Mouse (Mus musculus) layer of hippocampus, postnatal 36 days (tissue): ENCODE measurements around the gene Aacs. TPM values are rescaled to one million over a fixed set of nuclear protein-coding genes. Genes with fewer than 3 reads are reported as not detected.
"Not testable (repeated sequence)": the region's sequence is repeated elsewhere in the genome, so short reads cannot be mapped to it uniquely, and the experiment has no call there.

ENCODE experiments used
- DNase-seq, 2 experiments: peaks; one replicate each; pipeline ENCODE4 v3.0.0; 2022
- total RNA-seq, 2 experiments: library from RNA; stranded (reverse); gene quantifications; 2 replicates each; pipeline ENCODE4 v1.2.3; 2021

The Aacs gene
- total RNA-seq, 2 experiments from 2014 or later = 53.9 to 56.1 TPM

DNA sequence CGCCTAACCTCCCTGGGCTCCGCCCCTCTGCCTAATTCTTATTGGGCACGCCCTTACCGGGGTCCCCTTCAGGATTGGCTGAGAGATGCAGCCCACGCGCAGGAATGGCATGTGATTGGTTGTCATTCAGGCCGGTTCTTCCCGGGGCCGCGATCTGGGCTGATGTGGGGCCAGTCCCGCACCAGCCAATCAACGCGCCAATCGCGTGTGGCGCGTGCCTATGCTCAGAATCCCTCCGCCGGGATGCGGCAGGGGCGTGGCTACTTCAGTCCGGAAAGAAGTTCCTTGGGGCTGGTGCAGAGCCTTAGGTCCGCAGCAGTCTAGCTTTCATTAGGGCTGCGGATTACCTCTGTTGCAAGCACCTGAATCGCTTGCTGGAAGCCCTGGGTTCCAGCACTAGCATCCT, 9.9 kb upstream of the Aacs start:
- DNase-seq = peak; percentile 95 to 98

DNA sequence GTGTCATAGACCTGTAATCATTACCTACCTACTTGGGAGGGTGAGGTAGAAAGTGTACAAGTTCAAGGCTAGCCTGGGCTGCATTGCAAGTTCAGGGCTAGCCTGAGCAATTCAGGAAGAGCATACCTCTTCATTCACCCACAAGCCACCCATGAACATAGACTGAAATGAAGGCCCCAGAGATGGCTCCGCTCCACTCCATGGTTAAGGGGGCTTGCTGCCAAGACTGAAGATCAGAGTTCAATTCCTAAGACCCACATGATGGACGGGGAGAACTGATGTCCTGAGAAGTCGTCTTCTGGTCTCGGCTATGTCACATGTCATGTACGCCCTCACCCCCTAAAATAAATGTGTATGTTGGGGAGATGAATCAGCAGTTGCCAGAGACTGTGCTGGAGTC, 9.1 kb upstream of the Aacs start:
- no peak for DNase-seq

- no peak for DNase-seq
These were observed 8.4 kb upstream of the Aacs start for GRCm38 (mm10) chr5:125467261-125467660.

DNA sequence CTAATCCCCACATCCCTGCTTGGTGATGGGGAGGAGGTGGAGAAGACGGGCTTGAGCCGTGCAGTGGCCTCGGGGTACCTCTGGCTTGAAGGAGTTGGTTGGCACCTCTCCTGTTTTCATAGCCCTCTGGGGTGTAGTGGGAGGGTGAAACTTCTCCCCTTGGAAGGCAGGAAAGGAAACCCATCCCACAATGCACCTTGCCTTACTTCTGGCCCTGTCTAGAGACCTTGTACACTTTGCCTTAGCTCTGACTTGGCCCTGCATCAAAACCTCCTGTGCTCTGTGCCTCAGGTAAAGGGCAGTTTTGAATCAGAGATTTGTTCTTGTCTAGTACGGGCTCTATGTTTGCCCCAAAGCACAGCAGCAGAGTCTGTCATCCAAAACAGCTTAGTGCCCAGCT, 4.9 kb upstream of the Aacs start:
- no peak for DNase-seq

- no peak for DNase-seq
These were observed 2.7 kb upstream of the Aacs start for GRCm38 (mm10) chr5:125472796-125473475.

DNA sequence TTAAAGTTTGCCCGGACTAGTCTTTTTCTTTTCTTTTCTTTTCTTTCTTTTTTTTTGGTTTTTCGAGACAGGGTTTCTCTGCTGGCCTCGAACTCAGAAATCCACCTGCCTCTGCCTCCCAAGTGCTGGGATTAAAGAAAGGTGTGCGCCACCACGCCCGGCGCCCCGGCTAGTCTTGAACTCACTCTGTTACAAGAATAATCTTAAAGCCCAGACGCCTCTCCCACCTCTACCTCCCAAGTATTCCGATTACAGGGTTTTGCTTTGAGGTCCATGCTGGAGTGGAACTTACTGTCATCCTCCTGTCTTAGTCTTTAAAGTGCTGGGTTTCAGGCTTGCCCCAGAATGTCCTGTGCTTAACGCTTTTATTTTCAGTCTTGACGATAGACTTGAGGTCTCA, 584 bp upstream of the Aacs start:
- DNase-seq = no peak

- DNase-seq = no peak
These were observed 642 bp downstream of the Aacs start for GRCm38 (mm10) chr5:125476286-125476625.

DNA sequence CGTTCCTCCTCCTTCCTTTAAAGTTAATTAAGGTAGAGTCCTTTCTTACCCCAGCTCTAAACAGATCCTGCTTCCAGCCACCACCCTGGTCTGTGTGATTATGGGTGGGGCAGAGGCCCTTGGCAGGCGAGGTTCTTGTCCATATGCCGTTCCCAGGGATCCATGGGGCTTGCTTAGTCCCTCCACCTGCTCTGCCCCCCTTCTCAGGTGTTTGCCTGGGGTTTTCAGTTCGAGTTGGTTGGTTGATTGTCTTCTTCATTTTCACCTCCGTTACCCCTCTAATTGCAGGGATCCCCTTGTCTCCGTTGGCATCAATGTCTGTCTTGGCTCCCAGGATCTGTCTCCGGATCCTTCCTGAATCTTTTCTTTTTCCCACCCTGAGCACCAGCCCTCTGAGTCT, 1.2 kb downstream of the Aacs start:
- no peak for DNase-seq

- DNase-seq = no peak
These were observed 1.9 kb downstream of the Aacs start for GRCm38 (mm10) chr5:125477533-125477932.

GRCm38 (mm10) chr5:125478037-125478436, 2.4 kb downstream of the Aacs start:
- no peak for DNase-seq

GRCm38 (mm10) chr5:125479376-125479775, 3.8 kb downstream of the Aacs start:
- no peak for DNase-seq

- no peak for DNase-seq
These were observed 5.0 kb downstream of the Aacs start for GRCm38 (mm10) chr5:125480434-125481231.

DNA sequence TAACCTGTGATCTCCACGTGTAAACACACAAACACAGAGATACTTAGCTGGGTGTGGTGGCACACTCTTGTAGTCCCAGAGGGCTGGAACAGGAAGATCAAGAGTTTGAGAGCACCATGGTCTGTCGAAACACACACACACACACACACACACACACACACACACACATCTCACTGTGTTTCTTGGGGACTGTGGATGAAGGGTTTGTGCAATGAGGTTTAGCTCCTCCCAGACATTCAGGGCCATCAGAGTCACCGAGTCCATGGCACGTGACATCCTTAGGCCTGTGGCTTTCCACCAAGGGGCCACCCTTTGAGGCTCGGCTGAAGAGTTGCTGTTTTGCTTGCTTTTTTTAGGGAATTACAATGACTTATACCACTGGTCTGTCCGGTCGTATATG, 6.9 kb downstream of the Aacs start:
- no peak for DNase-seq

DNA sequence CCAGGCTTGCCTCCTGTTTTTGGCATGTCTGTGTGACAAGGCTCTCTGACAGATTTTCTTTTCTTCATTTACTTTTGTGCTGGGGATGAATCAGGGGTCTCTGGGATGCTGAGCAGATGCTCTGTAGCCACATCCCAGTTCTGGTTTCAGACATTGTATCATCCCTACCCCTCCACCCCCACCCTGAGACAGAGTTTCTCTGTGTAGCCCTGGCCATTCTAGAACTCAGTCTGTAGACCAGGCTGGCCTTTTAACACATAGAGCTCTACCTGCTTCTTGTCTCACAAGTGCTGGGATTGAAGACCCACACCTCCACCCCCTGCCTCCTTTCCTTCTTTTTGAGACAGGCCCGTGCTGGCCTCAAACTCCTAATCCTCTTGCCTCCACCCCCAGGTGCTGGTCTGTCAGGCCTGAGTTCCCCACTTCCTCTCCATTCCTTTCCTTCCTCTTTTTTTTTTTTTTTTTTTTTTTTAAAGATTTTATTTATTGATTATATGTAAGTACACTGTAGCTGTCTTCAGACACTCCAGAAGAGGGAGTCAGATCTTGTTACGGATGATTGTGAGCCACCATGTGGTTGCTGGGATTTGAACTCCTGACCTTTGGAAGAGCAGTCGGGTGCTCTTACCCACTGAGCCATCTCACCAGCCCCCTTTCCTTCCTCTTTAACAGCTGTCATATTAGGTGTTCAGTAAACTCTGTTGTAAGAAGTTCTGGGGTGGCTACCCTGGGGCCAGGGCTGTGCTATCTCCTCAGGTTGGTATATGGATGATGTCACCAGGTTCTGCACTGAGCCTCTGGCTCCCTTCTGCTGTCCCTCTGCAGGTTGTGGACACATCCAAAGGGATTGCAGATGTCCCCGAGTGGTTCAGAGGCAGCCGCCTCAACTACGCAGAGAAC, 8.3 kb downstream of the Aacs start:
- DNase-seq = no peak

DNA sequence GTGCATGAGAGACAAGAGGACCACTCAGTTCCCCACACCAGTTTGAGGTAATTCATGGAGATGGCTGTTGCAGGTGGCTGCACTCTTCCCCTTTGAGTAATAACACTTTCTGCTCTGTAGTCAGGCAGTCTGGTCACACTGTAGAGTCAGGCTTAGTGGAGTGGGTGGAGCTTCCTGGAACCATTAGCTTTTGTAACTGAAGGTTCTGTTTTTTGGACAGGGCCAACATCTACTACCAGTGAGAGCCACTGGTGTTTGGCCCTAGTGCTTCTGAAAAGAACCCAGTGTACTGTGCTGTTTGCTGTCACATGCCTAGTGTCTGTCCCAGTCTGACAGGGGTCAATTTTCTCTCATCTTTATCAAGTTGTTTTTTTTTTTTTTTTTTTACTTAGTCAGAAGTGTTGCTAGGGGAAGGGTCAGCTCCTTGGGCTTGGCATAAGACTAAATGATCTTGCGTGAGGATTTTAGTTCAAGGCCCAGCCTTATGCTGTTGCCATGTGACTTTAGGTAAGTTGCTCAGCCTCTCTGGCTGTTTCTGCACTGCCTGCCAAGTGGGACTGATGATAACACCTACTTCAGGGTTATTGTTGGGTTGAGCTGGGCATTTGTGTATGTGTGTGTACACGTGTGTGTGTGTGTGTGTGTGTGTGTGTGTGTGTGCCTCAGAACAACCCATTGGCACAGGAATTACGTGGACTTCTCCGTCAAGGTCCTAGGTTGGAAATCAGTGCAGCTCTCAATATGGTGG, 9.6 kb downstream of the Aacs start:
- DNase-seq = no peak

- DNase-seq = no peak
These were observed 10.5 kb downstream of the Aacs start for GRCm38 (mm10) chr5:125486088-125486487.

DNA sequence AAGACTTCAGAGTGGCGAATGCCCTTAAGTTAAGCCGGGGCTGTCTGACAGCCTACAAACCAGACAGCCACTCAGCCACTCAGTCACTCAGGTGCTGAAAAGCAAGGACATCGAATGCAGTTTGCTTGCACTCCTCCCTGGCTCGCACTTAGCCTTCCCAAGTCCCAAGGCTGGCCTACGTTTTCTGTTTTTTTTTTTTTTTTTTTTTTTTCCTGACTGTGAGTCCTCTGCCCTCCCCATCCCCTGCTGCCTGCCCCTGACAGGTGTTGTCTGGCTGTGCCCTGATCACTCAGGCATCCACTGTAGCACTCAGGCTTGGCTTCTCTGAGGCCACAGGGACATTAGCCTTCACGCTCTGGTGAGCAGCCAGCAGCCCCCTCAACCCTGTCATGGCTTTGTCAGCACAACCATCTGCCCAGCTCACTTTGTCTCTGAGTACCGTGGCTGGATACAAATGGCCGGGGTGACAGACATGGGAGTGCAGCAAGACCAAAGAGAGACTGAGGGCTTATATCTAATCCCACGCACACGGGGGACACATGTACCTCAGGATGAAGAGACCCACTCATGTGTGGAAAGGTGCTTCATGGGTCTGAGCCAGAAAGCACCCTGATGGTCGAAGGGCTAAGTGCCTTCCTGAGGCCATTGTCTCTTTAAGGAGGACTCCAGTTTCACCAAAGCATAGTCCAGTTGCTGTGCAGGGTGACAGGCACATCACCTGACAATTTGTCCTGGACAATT, 11.9 kb downstream of the Aacs start:
- no peak for DNase-seq

- no peak for DNase-seq
These were observed 12.5 kb downstream of the Aacs start for GRCm38 (mm10) chr5:125488116-125488455.

DNA sequence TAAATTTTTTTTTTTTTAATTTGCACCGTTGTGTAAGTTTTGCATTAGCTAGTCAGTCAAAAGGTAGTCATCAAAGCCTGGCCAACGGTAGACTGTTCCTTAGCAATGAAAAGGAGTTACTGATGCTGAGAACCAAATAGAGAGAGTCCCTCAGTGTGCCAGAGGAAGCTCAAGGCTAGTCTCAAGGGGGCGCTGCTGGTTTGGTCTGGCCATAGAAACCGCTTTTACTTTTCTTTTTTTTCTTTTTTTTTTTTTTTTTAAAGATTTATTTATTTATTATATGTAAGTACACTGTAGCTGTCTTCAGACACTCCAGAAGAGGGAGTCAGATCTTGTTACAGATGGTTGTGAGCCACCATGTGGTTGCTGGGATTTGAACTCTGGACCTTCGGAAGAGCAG, 13.3 kb downstream of the Aacs start:
- DNase-seq = not testable (repeated sequence)

DNA sequence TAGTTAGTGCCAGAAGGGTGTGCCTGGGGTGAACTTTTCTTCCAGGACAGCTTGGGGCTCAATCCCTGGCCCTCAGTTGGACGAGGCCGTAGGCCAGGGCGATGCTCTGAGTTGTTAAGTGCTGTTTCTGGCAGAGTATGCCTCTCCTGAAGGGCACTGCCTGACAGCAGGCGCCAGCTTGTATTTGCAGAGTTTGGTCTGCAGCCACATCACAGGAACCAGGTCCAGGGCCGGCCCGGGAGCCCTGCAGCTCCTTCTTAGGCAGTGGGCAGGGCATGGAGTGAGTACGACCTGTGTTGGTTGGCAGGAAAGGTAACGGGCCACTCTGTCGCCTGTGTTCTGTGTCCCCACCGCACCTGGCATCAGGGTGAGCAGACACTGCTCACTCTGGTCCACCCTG, 15.5 kb downstream of the Aacs start:
- DNase-seq = no peak

- DNase-seq = peak in 1 of 2 experiments; percentile 38
These were observed 16.9 kb downstream of the Aacs start for GRCm38 (mm10) chr5:125492379-125493092.
